Mouse (Mus musculus): Measurements from ENCODE around the gene Ccdc7a. TPM values are rescaled to one million over a fixed set of nuclear protein-coding genes. Genes with fewer than 3 reads are reported as not detected.
A peak's percentile ranks its signal among the peaks of the same experiment; 100 is the strongest.

Ccdc7a gene
- polyA plus RNA-seq, 1 experiment from 2014 or later = not detected

DNA sequence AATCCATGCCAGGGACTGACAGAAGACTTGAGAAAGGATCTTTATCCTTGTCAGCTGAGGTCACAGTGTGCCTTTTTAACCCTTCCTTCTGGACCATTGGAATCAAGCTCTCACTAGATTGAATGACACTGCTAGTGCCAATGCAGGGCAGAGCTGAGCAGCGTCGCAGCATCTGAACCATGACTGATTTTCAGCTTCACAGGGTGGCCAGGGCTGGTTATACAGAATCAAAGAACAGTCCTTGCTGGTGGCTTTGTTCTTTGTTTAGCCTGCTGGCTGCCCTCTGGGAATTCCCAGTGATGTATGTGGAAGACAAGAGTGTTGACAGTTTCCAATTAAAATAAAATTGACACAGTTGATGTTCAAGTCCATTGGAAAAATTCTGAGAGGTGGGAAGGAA is 333.1 kb downstream of the Ccdc7a start:
- H3K27me3 ChIP-seq = no peaks in the 10 kb centered on the region
- POLR2A ChIA-PET = no interaction called here
- CTCF ChIA-PET = interaction anchor here (1.2 to 1.3 kb wide), 2 partner anchors 8 to 26 kb away, joined by 3 to 4 read pairs; no protein-coding TSS in a partner anchor
- DNase-seq (ENCODE audit: low read depth, low spot score) (no peak), ATAC-seq (no peak)
- in situ Hi-C loops (cut with MboI; ENCODE audit: low pct_unique_long_range_greater_than_20kb) = no loop called here
- no peak for TF ChIP-seq CTCF (IDR thresholded peaks at IDR 0.05)

GRCm38 (mm10) chr8:128727213-128727612 is 338.1 kb downstream of the Ccdc7a start:
- in situ Hi-C loops (cut with MboI; ENCODE audit: low pct_unique_long_range_greater_than_20kb) = no loop called here
- CTCF ChIA-PET = no interaction called here
- ATAC-seq (no peak), DNase-seq (ENCODE audit: low read depth, low spot score) (no peak)
- no peak for TF ChIP-seq CTCF (IDR thresholded peaks at IDR 0.05)
- POLR2A ChIA-PET = no interaction called here
- no peaks in the 10 kb centered on the region for H3K27me3 ChIP-seq

- ATAC-seq (no peak), DNase-seq (ENCODE audit: low read depth, low spot score) (no peak)
- in situ Hi-C loops (cut with MboI; ENCODE audit: low pct_unique_long_range_greater_than_20kb) = no loop called here
- POLR2A ChIA-PET = interaction anchor here (0.9 kb wide), 1 partner anchor 40 kb away, joined by 7 read pairs; no protein-coding TSS in a partner anchor
- peak; percentile 76 for TF ChIP-seq CTCF (IDR thresholded peaks at IDR 0.05)
- CTCF ChIA-PET = interaction anchor here (0.6 to 1.4 kb wide), 4 partner anchors 8 to 75 kb away, joined by 3 to 4 read pairs (median 4); no protein-coding TSS in a partner anchor
- H3K27me3 ChIP-seq = no peaks in the 10 kb centered on the region
These were observed 340.5 kb downstream of the Ccdc7a start for GRCm38 (mm10) chr8:128724819-128725218.

DNA sequence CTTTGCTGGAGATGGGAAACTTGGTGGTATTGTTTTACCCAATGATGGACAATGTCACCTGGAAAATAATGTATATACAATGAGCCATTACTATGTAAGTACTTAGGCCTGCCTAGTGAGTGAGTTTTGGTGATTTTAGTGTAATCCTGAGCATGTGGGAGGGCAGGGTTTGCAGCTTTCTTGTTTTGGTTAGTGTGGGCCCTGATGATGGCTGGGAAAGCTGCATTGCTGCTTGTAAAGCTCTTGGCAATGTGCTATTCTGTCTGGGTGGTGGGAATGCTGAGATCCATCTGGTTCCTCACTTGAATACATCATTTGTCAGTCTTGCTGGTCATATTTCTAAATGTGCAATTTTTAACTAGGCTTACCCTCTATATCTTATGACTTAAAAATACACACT is 349.1 kb downstream of the Ccdc7a start:
- no peaks in the 10 kb centered on the region for H3K27me3 ChIP-seq
- no peak for TF ChIP-seq CTCF (IDR thresholded peaks at IDR 0.05)
- DNase-seq (ENCODE audit: low read depth, low spot score) = no peak
- ChIA-PET POLR2A (interaction anchor here (0.8 kb wide), 1 partner anchor 14 kb away, joined by 4 read pairs; no protein-coding TSS in a partner anchor), CTCF (interaction anchor here (16.0 kb wide), 1 partner anchor 64 kb away, joined by 155 read pairs; no protein-coding TSS in a partner anchor)
- ATAC-seq = no peak
- in situ Hi-C loops (cut with MboI; ENCODE audit: low pct_unique_long_range_greater_than_20kb) = no loop called here

GRCm38 (mm10) chr8:128709261-128709660 is 356.1 kb downstream of the Ccdc7a start:
- in situ Hi-C loops (cut with MboI; ENCODE audit: low pct_unique_long_range_greater_than_20kb) = no loop called here
- CTCF ChIA-PET = interaction anchor here (0.7 to 16.0 kb wide), 3 partner anchors 13 to 58 kb away, joined by 3 to 155 read pairs (median 10); no protein-coding TSS in a partner anchor
- ATAC-seq (peak; percentile 47), DNase-seq (ENCODE audit: low read depth, low spot score) (no peak)
- peak; percentile 95 for TF ChIP-seq CTCF (IDR thresholded peaks at IDR 0.05)
- H3K27me3 ChIP-seq = no peaks in the 10 kb centered on the region
- POLR2A ChIA-PET = interaction anchor here (1.2 kb wide), 1 partner anchor 20 kb away, joined by 3 read pairs; no protein-coding TSS in a partner anchor

GRCm38 (mm10) chr8:128704836-128705235 is 360.5 kb downstream of the Ccdc7a start:
- no peak for ATAC-seq
- ChIA-PET CTCF (interaction anchor here (16.0 kb wide), 1 partner anchor 53 kb away, joined by 155 read pairs; no protein-coding TSS in a partner anchor), POLR2A (no interaction called here)
- no peaks in the 10 kb centered on the region for H3K27me3 ChIP-seq
- no peak for TF ChIP-seq CTCF (IDR thresholded peaks at IDR 0.05)
- in situ Hi-C loops (cut with MboI; ENCODE audit: low pct_unique_long_range_greater_than_20kb) = no loop called here
- DNase-seq (ENCODE audit: low read depth, low spot score) = no peak

- ChIA-PET CTCF (interaction anchor here (16.0 kb wide), 1 partner anchor 53 kb away, joined by 155 read pairs; no protein-coding TSS in a partner anchor), POLR2A (no interaction called here)
- in situ Hi-C loops (cut with MboI; ENCODE audit: low pct_unique_long_range_greater_than_20kb) = no loop called here
- DNase-seq (ENCODE audit: low read depth, low spot score) (no peak), ATAC-seq (peak; percentile 47)
- no peaks in the 10 kb centered on the region for H3K27me3 ChIP-seq
- no peak for TF ChIP-seq CTCF (IDR thresholded peaks at IDR 0.05)
These were observed 360.9 kb downstream of the Ccdc7a start for GRCm38 (mm10) chr8:128704376-128704775.

GRCm38 (mm10) chr8:128697945-128698344 is 367.4 kb downstream of the Ccdc7a start:
- POLR2A ChIA-PET = interaction anchor here (0.7 kb wide), 1 partner anchor 44 kb away, joined by 12 read pairs; no protein-coding TSS in a partner anchor
- CTCF ChIA-PET = no interaction called here
- no peaks in the 10 kb centered on the region for H3K27me3 ChIP-seq
- ATAC-seq (no peak), DNase-seq (ENCODE audit: low read depth, low spot score) (no peak)
- in situ Hi-C loops (cut with MboI; ENCODE audit: low pct_unique_long_range_greater_than_20kb) = no loop called here
- no peak for TF ChIP-seq CTCF (IDR thresholded peaks at IDR 0.05)

DNA sequence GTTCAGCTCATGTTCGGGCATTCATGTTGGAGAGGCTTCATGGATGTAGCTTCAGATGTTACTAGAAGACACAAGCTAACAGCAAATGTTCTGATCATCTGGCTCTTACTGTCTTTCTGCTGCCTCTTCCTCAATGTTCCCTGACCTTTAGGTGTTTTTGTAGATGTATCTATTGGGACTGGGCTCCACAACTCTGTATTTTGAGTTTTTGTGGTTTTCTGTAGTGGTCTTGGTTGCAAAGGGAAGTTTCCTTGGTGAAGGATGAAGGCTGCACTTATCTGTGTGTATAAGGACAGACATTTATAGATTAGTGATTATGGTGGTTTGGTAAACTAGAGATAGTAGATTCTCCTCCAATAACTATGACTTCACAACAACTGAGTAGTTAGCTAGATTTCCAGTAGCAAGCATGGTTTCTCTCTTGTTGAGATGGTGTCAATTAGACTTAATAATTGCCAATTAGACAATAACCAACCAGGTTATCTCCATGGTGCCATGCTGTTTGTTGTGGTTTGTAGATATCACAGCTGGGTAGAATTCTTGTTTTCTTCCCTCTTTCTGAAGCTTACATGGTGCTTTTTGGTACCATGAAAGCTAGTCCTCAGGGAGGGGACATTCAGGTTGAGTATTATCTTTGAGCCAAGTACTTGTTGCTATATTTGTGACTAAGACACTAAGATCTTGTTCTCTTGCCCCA is 368.5 kb downstream of the Ccdc7a start:
- no peak for TF ChIP-seq CTCF (IDR thresholded peaks at IDR 0.05)
- ChIA-PET POLR2A (no interaction called here), CTCF (interaction anchor here (0.9 to 2.0 kb wide), 2 partner anchors 13 to 45 kb away, joined by 3 to 10 read pairs; no protein-coding TSS in a partner anchor)
- in situ Hi-C loops (cut with MboI; ENCODE audit: low pct_unique_long_range_greater_than_20kb) = no loop called here
- H3K27me3 ChIP-seq = no peaks in the 10 kb centered on the region
- ATAC-seq (no peak), DNase-seq (ENCODE audit: low read depth, low spot score) (no peak)

DNA sequence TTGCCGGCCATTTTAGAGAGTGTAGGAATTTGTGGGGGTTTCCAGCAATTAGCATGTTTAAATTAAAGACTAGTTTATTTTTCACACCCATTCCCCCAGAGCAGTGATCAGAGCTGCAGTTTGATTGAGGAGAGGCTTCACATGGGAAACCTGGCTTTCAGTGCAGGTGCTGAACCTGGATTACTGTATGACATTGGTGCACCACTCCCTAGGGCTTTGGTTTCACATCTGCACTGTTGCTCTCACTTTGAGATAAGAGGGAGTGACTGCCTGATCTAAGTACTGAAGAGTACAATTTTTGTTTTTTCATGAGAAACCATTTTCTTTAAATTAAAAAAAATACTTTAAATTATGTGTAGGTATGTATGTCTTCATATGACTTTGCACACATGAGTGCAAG is 375.3 kb downstream of the Ccdc7a start:
- TF ChIP-seq CTCF (IDR thresholded peaks at IDR 0.05) = no peak
- ATAC-seq (no peak), DNase-seq (ENCODE audit: low read depth, low spot score) (no peak)
- ChIA-PET POLR2A (interaction anchor here (1.0 kb wide), 1 partner anchor 19 kb away, joined by 3 read pairs; no protein-coding TSS in a partner anchor), CTCF (interaction anchor here (0.8 to 1.2 kb wide), 3 partner anchors 9 to 36 kb away, joined by 3 to 4 read pairs (median 3); no protein-coding TSS in a partner anchor)
- in situ Hi-C loops (cut with MboI; ENCODE audit: low pct_unique_long_range_greater_than_20kb) = no loop called here
- no peaks in the 10 kb centered on the region for H3K27me3 ChIP-seq

GRCm38 (mm10) chr8:128688679-128689078 is 376.6 kb downstream of the Ccdc7a start:
- H3K27me3 ChIP-seq = no peaks in the 10 kb centered on the region
- in situ Hi-C loops (cut with MboI; ENCODE audit: low pct_unique_long_range_greater_than_20kb) = no loop called here
- DNase-seq (ENCODE audit: low read depth, low spot score) (no peak), ATAC-seq (no peak)
- ChIA-PET POLR2A (no interaction called here), CTCF (no interaction called here)
- TF ChIP-seq CTCF (IDR thresholded peaks at IDR 0.05) = no peak

Measured in Patski (cell line).